Mouse (Mus musculus): ENCODE data around the gene Apold1.

The Apold1 gene

DNA sequence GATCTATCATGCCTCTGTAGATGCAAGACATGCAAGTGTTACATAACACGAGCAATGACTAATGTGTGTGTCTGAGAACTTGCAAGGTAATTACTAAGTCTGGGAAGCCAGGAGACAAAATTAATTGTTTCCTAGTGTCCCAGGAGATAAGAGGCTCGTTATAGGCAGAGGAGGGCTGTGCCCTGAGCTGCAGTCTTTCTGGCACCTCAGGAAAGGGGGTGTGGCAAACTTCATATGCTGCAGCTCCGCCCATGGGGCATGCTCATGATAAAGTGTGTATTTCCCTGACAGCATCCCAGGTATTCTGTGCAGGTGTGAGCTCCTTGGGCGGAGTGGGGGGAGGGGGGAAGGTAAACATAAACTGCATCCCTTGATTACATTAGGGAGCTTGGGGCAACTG is 9.4 kb upstream of the Apold1 start:
- no peak for DNase-seq (ENCODE audit: low read depth, low spot score)

DNA sequence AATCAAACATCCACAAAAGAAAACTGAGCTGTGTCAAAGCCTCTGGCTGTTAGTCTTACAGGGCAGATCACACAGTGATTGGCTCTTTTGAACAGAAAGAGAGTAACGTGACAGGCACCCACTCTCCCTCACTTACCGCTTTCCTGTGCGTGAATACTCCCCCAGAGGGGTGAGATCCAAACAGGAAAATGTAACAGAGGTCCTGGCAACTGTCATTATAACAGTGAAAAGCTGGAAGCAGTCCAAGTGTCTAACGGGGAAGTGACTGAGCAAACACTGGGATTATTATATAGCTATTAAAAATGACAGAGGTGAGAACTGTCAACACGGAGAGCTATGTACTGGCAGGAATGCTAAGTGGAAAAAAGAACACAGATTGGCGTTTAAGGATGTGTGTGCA is 4.9 kb upstream of the Apold1 start:
- no peak for DNase-seq (ENCODE audit: low read depth, low spot score)

DNA sequence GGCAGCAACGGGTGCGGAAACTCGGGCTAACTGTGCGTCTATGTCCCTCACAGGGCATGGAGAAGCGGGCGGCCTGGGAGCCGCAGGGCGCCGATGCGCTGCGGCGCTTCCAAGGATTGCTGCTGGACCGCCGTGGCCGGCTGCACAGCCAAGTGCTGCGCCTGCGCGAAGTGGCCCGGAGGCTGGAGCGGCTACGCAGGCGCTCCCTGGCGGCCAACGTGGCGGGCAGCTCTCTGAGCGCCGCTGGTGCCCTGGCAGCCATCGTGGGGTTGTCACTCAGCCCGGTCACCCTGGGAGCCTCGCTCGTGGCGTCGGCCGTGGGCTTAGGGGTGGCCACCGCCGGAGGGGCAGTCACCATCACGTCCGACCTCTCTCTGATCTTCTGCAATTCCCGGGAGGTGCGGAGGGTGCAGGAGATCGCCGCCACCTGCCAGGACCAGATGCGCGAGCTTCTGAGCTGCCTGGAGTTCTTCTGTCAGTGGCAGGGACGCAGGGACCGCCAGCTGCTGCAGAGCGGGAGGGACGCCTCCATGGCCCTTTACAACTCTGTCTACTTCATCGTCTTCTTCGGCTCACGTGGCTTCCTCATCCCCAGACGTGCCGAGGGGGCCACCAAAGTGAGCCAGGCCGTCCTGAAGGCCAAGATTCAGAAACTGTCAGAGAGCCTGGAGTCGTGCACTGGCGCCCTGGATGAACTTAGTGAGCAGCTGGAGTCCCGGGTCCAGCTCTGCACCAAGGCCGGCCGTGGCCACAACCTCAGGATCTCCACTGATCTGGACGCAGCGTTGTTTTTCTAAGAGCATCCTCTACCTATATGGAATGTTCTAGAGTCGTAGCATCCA is 2.2 kb downstream of the Apold1 start:
- peak; percentile 85 for DNase-seq (ENCODE audit: low read depth, low spot score)

DNA sequence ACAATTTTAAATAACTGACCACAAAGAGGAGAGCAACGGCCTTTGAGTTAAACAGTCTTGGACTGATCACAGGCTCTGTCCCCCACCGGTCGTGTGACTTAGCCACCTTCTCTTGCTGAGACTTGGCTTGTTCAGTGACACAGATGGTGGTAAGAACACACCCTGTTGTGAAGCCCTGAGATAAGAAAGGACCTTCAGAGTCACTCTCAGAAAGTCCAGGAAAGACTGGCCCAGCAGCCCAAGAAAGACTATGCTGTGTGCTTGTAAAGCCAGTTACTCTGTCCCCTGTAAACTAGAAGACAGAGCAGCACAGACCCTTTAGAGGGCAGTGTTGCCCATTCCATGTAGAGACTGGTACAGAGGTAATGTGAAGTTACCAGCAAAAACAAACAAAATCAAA is 3.2 kb downstream of the Apold1 start:
- DNase-seq (ENCODE audit: low read depth, low spot score), result no peak

DNA sequence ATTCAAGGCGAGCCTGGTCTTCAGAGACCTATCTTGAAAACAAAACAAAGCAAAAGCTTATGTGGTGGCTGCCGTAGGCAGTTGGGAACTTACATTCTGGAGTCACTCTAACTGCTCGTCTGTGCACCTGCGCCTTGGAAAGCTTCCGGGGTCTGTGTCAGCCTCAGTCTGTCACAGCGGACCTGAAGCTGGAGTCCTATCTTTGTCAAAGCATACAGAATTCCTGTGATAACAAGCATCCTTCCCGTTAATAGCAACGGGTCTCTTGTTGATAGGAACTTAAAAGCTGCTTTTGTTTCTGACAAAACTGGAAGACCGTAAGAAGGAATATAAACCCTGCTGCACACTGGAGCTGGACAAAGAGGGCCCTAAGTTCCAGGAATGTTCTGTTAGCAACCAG is 6.9 kb downstream of the Apold1 start:
- no peak for DNase-seq (ENCODE audit: low read depth, low spot score)

DNA sequence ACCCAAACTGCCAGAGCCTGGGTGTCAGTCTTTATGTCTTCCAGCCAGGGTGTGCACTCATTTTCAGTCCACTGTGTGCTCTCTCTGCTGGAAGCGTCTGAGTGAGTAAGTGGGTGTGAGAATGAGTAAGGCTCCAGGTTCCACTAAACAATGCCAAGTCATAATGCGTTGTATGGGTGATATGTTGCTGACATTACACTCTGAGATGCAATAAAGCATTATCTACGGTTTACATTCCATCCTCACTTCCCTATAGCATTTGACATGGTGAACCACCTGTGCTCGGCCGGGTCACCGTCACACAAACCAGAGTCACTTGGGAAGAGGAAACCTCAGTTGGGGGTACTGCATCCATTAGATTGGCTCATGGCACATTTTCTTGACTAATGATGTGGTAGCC is 9.2 kb downstream of the Apold1 start:
- DNase-seq (ENCODE audit: low read depth, low spot score), result no peak

DNA sequence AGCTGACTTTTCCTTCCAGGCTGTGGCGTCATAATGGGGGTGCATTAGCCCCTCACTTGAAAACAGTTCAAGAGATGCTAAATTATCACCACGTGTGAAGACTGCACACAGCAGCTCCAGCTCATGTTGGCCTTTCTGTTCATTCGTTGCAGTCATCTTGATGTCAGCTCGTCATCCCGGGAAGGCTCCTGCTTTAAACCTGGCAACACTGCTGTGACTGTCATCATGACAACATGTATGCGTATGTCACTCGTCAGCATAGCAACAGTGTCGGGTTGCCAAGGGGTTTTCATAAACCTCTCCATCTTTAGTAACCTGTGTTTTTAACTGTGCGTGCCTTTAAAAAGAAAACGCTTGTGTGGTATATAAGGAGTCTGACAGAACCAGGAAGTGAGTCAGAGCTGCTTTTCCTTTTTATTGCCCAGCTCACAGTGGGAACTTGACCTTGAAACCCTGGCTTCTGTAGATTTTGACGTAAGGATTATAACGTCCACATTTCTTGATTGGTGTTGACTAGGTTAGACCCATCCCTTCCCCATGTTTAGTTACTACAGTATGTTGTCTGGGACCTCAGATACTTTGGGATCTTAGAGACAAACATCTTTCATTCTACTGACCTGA is 12.6 kb downstream of the Apold1 start:
- no peak for DNase-seq (ENCODE audit: low read depth, low spot score)

DNA sequence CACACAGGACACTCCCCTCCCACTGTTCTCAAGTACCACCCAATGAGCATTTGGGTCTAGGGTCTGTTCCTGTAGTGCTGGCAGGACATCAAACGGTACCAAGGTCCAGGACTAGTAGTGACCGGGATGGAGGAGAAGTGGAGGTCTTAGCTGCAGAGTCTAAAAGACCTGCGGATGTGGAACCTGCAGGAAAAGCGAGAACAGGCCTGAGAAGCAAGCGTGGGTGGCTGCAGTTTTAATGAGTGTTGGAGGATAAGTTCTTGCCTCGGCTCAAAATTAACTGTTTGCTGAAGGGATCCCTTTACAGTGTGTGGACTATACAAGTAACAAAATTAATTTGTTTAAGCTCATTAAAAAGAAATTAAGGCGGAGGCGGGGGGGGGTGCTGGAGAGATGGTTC is 13.5 kb downstream of the Apold1 start:
- DNase-seq (ENCODE audit: low read depth, low spot score), result no peak

DNA sequence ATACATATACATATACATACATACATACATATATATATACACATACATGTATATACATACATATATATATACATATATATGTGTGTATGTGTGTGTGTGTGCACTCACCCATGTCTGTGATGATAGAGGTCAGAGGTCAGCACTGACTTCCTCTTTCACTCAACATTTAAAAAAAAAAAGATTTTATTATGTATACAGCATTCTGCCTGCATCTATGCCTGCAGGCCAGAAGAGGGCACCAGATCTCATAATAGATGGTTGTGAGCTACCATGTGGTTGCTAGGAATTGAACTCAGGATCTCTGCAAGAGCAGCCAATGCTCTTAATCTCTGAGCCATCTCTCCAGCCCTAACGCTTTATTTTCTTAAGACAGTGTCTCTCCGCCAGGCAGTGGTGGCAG is 15.4 kb downstream of the Apold1 start:
- DNase-seq (ENCODE audit: low read depth, low spot score), result no peak

DNA sequence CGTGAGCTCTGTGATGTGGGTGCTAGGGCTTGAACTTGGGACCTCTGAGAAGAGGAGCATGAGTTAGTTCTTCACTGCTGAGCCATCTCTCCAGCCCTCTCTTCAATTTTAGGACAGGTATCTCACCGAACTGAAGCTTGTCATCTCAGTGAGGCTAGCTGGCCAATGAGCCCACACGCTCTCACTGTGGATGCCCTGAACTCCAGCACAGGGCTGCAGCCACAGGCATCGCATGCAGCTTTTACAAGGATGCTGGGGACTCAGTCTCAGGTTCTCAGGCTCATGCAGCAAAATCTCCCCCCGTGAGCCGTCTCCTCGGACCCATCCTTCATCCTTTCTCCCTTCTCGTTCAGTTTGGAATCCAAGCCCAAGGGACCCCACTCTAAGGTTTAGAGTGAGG is 16.6 kb downstream of the Apold1 start:
- DNase-seq (ENCODE audit: low read depth, low spot score), result no peak

DNA sequence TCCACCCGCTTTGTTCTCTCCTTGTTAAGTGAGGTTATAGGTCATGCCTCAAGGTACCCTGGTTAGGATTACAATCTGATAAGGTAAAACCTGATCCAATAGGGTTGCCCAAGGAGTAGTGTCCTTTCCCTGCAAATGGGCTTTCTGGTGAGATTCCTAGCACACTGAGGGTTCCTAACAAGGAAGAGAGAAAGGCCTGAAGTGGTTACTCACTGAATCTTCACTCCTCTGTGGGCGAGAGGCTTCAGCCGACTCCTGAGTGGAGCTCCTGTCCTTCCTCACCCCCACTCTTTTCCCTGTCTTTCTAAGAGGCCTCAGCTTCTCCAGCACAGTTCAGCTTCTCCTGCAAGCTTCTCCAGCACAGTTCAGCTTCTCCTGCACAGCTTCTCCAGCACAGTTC is 17.3 kb downstream of the Apold1 start:
- DNase-seq (ENCODE audit: low read depth, low spot score), result no peak

DNA sequence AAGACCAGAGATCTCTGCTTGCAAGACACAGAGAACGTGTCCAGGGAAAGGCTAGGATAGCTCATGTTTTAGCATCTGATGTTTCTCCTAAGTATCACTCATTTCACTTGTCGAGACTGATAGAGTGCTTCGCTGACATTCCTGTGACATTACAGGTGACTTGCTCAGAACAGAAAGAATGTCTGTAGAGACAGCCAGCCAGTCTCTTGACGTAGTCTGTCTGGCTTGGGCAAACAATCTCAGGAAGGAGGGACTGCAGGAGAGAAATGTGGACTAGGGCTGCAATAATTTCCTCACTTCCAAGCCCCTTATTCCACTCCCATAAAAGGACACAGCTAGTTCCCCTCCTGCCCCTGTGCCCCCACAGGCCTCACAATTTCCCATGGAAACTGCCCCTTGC is 18.8 kb downstream of the Apold1 start:
- no peak for DNase-seq (ENCODE audit: low read depth, low spot score)

DNA sequence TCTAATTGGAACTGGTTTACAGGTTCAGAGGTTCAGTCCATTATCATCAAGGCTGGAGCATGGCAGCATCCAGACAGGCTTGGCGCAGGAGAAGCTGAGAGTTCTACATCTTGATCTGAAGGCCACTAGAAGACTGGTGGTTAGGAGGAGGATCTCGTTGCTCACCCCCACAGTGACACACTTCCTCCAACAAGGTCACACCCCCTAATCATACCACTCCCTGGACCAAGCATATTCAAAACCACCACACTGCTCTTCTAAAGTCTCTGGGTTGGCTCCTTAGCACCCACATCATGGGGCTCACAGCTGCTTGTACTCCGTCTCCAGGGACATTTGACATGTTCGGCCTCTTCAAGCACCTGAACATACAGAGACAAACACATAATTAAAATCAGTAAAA is 20.5 kb downstream of the Apold1 start:
- no peak for DNase-seq (ENCODE audit: low read depth, low spot score)

DNA sequence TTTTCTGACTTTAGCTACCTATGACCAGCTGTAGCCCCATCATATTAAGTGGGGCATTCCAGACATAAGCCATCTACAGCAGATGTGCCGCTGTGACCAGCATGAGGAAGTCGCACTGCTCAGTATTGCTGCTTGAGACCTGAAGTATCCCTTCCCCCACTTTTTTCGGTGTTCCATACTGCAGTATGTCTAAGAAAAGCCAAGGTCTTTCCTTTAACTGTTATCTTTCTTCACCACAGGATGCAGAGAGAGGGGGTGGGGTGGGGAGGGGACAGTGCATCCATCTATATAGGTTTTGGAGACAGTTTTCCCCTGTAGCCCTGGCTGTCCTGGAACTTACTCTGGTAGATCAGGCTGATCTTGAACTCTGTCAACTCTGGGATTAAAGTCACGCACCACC is 24.9 kb downstream of the Apold1 start:
- no peak for DNase-seq (ENCODE audit: low read depth, low spot score)

DNA sequence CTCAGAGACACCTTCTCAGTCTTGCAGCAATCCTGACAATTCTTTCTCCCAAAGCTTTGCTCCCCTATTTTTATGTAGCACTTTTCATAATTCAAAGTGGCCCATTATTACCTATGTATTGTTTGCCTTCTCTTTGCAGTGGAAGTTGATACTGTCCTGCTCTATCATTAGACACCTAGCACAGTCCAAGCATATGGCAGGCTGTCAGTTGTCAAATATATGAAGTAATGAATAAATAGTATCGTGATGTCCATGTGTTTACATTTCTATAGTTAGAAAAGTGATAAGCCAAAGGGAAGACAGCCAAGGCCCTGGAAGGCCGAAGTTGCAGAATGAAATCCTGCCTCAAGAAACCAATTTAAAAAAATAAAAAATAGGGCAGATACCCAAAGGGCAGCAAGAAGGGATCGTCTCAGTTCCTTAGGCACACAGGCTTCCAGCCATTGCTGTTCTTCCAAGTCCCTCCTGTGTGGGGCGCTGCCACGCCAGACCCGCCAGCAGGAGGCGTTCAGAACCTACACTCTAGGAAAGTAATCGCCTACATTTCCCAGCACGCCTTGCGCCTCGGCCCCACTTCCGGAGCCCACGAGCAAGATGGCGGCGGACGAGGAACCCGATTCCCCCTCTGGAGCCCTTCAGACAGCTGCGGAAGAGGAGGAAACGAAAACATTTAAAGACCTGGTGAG is 29.7 kb downstream of the Apold1 start, which contains the start of gene Ddx47:
Gene Ddx47 (plus strand): TSS at position 565 of the 686 bp plus-strand sequence.
- DNase-seq (ENCODE audit: low read depth, low spot score), result peak; percentile 88

DNA sequence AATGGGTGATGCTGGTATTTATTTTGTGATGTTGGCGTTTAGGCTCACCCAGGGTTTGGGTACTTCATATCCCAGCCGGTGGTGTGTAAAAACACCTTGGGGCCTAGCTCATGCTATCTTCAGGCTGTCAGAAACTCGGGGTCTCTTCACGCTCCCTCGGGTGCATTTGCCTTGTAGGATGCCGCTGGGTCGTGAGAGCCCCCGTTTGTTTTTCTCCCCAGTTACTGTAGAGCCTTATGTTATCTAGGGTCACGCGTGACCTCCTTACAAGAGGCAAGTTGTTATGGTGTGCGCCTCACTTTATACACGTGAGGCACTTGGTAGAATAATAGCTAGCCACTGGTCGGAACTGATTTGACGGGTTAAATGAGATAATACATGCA is 30.2 kb downstream of the Apold1 start:
- no peak for DNase-seq (ENCODE audit: low read depth, low spot score)

DNA sequence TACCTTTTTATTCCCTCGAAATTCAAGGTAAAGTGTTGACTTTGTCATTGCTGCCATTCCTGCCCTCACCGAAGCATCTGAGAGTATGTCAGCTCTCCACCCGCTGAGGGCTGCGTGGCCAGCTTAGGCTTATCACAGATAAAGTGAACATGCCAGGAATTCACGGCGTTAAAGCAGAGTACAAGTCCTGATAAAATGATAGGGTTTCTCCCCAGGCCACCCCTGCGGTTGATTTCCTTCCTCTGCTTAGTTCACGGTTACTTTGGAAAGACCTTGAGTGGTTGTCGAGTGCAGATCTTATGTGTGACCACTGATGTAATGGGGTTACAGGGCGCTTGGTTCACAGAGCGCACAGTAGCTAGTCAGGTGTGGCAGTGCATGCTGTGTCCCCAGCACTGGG is 35.7 kb downstream of the Apold1 start:
- DNase-seq (ENCODE audit: low read depth, low spot score), result no peak

DNA sequence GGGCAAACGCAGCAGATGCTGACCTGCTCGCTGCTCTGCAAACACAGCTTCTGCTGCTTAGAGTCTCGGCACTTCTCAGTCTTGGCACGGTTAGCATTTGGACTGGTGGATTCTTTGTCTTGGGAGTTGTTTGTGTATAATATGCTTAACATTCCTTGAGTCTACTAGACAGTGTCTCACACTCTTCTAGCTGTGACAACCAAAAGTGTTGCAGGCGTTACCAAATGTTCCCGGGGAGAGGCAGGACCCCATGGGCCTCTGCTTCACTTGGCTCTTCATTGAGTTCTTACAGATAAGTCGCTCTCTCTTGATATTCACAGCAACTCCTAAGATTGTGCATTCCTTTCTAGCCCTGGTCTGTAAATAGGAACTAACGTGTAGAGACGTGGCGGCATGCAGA is 38.0 kb downstream of the Apold1 start:
- DNase-seq (ENCODE audit: low read depth, low spot score), result no peak

DNA sequence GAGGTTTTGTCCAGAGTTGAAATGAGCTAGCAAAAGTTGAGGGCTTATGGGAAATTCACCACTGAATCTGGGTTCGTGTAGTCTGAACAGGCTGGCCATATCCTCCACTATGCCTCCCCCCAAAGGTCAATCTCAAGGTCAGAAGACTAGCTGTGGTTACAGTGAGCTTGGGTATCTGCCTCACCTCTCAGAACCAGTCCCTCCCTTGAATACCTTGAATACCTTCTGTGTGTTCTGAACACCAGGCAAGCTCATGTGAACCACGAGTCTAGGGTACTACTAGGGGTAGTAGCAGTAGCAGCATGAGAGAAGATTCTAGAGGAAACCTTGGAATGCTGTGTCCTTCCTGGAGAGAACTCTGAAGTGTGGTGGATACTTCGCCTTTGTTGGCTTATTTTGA is 40.1 kb downstream of the Apold1 start:
- no peak for DNase-seq (ENCODE audit: low read depth, low spot score)

DNA sequence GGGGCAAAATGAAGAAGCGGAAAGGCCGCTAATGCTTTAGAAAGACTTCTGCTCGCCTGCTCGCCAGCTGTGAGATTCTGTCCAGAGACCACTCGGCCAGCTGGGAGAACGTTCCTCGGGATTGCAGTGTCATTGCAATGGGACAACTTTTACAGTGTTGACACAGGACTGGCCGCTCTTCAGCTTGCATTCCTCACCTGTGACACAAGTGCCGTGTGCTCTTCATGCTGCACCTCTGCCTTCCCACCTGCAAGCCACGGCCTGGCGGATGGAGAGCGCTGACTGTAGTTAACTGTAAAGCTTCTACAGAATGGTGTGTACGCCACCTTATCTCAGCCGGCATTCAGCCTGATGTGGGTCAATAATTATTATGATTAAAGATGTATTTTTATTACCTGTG is 41.9 kb downstream of the Apold1 start:
- DNase-seq (ENCODE audit: low read depth, low spot score), result no peak

DNA sequence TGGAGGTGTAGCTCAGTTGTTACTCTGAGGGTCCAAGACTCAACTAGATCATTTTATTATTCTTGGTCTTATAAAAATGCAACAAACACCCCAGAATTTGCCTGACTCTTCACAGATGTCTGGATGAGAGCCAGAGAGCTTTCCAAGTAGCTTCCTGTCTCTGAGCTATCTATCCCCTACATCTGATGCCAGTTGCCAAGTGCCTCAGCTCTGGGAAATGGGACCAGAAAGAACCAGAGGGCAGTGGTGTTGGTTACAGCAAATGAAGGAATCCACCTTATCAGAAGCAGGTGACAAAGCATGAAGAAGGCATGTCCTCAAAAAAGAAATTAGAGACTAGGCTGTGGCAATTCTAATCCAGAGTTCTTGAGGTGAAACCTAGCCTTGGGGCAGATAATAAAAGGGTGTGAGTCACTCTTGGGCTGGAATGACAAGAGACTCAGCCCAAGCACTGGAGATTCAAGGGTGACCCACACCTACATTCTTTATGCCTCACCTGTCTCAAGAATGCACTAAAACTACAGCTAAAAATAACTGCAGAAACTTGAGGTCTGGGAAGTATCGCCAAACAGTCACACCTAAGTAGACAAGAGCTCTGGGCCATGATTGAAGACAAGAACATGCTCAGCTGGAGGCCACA is 43.4 kb downstream of the Apold1 start:
- no peak for DNase-seq (ENCODE audit: low read depth, low spot score)

DNA sequence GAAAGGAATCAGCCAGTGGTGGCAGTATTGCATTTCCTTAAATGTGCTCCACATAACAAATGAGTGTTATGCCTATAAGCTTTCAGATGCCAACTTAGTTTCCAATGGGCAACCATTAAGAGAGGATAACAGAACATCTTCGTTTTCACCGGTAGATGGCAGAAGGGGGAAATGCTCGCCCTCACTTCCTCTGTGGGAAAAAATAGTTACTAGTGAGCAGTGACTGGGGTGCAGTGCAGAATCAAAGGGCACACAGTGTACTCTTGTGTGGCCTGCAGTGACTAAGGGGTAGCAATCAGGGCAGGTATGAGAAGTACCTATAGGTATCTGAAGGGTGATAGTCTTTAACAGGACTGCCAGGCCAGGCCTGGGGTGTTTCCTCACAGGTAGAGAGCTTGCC is 44.7 kb downstream of the Apold1 start:
- DNase-seq (ENCODE audit: low read depth, low spot score), result peak; percentile 5
